Mouse (Mus musculus) liver, embryonic 14.5 days (tissue): Measurements from ENCODE around the gene Col26a1.

Experiments used
- CTCF ChIP-seq: IDR thresholded peaks from 2 replicates; pipeline ENCODE4 v1.5.1; 2016; ENCODE audit warnings: antibody characterized with exemption, low read depth, control low read depth
- EP300 ChIP-seq: IDR thresholded peaks from 2 replicates; pipeline ENCODE4 v1.6.1; 2016; ENCODE audit warnings: antibody characterized with exemption, low read depth

GRCm38 (mm10) chr5:136882055-136882787 lies 788 bp downstream of the Col26a1 start:
- TF ChIP-seq CTCF = no peak
- no peak for TF ChIP-seq EP300
